Mouse (Mus musculus) forebrain, embryonic 11.5 days (tissue): ENCODE data around the gene App. TPM values are rescaled to one million over a fixed set of nuclear protein-coding genes. Genes with fewer than 3 reads are reported as not detected.

Experiments
- ATAC-seq: fragments of 200-750 bp; cut with Nextera tagmentation; replicated peaks from 2 replicates; pipeline ENCODE4 v1.8.0; 2017; ENCODE audit warnings: moderate TSS enrichment; ENCODE audit not compliant: low FRiP score
- DNase-seq: peaks from one replicate; pipeline ENCODE4 v3.0.0-alpha.2; 2017; ENCODE audit warnings: low spot score
- H3K27ac ChIP-seq: fragments of 300-500 bp; sonication (generic); 2 replicates; pipeline ENCODE4 v1.5.1; 2014; ENCODE audit warnings: low read depth, low read length
- H3K27me3 ChIP-seq: fragments of 300-500 bp; sonication (generic); 2 replicates; pipeline ENCODE4 v1.6.1; 2014; ENCODE audit warnings: mild to moderate bottlenecking, low read length, mixed read lengths; ENCODE audit not compliant: control insufficient read depth, insufficient read depth
- H3K36me3 ChIP-seq: fragments of 300-500 bp; sonication (generic); 2 replicates; pipeline ENCODE4 v1.6.1; 2014; ENCODE audit warnings: mild to moderate bottlenecking, low read length, moderate library complexity, mixed read lengths; ENCODE audit not compliant: control insufficient read depth, insufficient read depth
- H3K4me1 ChIP-seq: fragments of 300-500 bp; sonication (generic); replicated peaks from 2 replicates; pipeline ENCODE4 v1.6.1; 2014; ENCODE audit warnings: low read length, mixed read lengths; ENCODE audit not compliant: control insufficient read depth, insufficient read depth
- H3K4me2 ChIP-seq: fragments of 300-500 bp; sonication (generic); 2 replicates; pipeline ENCODE4 v1.6.1; 2014; ENCODE audit warnings: low read depth, mild to moderate bottlenecking, low read length, moderate library complexity, mixed read lengths; ENCODE audit not compliant: severe bottlenecking
- H3K4me3 ChIP-seq: fragments of 300-500 bp; sonication (generic); 2 replicates; pipeline ENCODE4 v1.5.1; 2014; ENCODE audit warnings: low read depth, low read length
- H3K9ac ChIP-seq: fragments of 300-500 bp; sonication (generic); 2 replicates; pipeline ENCODE4 v1.6.1; 2014; ENCODE audit warnings: low read length
- H3K9me3 ChIP-seq: fragments of 300-500 bp; sonication (generic); 2 replicates; pipeline ENCODE4 v1.6.1; 2016; ENCODE audit warnings: low read length, mixed read lengths; ENCODE audit not compliant: control insufficient read depth
- WGBS: fragments of 180-500 bp; shearing (Covaris S2); extraction: QIAGEN DNeasy Blood & Tissue Kit; methylation state at CpG from one replicate; pipeline ENCODE4 v1.1.7; 2014; 5-methylcytosine and 5-hydroxymethylcytosine counted together
- polyA plus RNA-seq: library from polyadenylated mRNA; unstranded; fragments of >200 nt; fragmentation: Nextera tagmentation; extraction: Ambion mirVana; gene quantifications from 2 replicates; pipeline ENCODE4 v1.2.1, GENCODE M21; 2014

Gene App
- polyA plus RNA-seq, 1 experiment from 2014 or later: 134 TPM

- Histone ChIP-seq H3K4me3 (no peak overlapping the region), H3K9me3 (no peaks in the 10 kb centered on the region), H3K27me3 (no peaks in the 10 kb centered on the region), H3K4me2 (no peak overlapping the region), H3K9ac (no peak overlapping the region), H3K4me1 (peaks cover under 1% of the 10 kb centered on the region; the same call in 1 of the 2 replicates), H3K27ac (no peak overlapping the region), H3K36me3 (no peaks in the 10 kb centered on the region)
- ATAC-seq (no peak), DNase-seq (no peak)
- WGBS: 75% methylated on average over 6 of the region's 6 CpGs
These were observed 87.7 kb downstream of the App start for GRCm38 (mm10) chr16:85085902-85086301.

- Histone ChIP-seq H3K36me3 (no peaks in the 10 kb centered on the region), H3K27me3 (no peaks in the 10 kb centered on the region), H3K9ac (no peak overlapping the region), H3K9me3 (no peaks in the 10 kb centered on the region), H3K27ac (no peak overlapping the region), H3K4me3 (no peak overlapping the region), H3K4me1 (no peaks in the 10 kb centered on the region), H3K4me2 (no peak overlapping the region)
- no peak for DNase-seq
- ATAC-seq: no peak
- 81% methylated on average over 1 of the region's 1 CpGs for WGBS
These were observed 89.4 kb downstream of the App start for GRCm38 (mm10) chr16:85084152-85084551.

GRCm38 (mm10) chr16:85075330-85075729 is 98.2 kb downstream of the App start:
- DNase-seq (no peak), ATAC-seq (no peak)
- 84% methylated on average over 2 of the region's 2 CpGs for WGBS
- no peak overlapping the region for H3K9ac ChIP-seq
- no peaks in the 10 kb centered on the region for H3K9me3 ChIP-seq
- no peaks in the 10 kb centered on the region; the same call in 1 of the 2 replicates for H3K36me3 ChIP-seq
- H3K27ac ChIP-seq: no peak overlapping the region
- H3K4me2 ChIP-seq: no peak overlapping the region
- H3K4me3 ChIP-seq: no peak overlapping the region
- H3K4me1 ChIP-seq: no peaks in the 10 kb centered on the region
- H3K27me3 ChIP-seq: no peaks in the 10 kb centered on the region

GRCm38 (mm10) chr16:85074889-85075288 is 98.7 kb downstream of the App start:
- ATAC-seq: no peak
- 88% methylated on average over 6 of the region's 6 CpGs for WGBS

GRCm38 (mm10) chr16:85072624-85073023 is 100.9 kb downstream of the App start:
- no peaks in the 10 kb centered on the region for H3K27me3 ChIP-seq
- no peak overlapping the region for H3K4me2 ChIP-seq
- H3K27ac ChIP-seq: no peak overlapping the region
- WGBS: 80% methylated on average over 12 of the region's 12 CpGs
- H3K4me3 ChIP-seq: no peak overlapping the region
- H3K4me1 ChIP-seq: no peaks in the 10 kb centered on the region
- no peaks in the 10 kb centered on the region; the same call in 1 of the 2 replicates for H3K36me3 ChIP-seq
- no peaks in the 10 kb centered on the region for H3K9me3 ChIP-seq
- DNase-seq: no peak
- H3K9ac ChIP-seq: no peak overlapping the region
- ATAC-seq: no peak

More at GRCm38 (mm10) chr16:85074889-85075288, 98.7 kb downstream of the App start:
- Histone ChIP-seq H3K9ac (no peak overlapping the region), H3K4me1 (no peaks in the 10 kb centered on the region), H3K27ac (no peak overlapping the region), H3K27me3 (no peaks in the 10 kb centered on the region), H3K4me3 (no peak overlapping the region), H3K9me3 (no peaks in the 10 kb centered on the region), H3K4me2 (no peak overlapping the region), H3K36me3 (no peaks in the 10 kb centered on the region; the same call in 1 of the 2 replicates)
- DNase-seq: no peak

GRCm38 (mm10) chr16:85071791-85072190 is 101.8 kb downstream of the App start:
- Histone ChIP-seq H3K4me2 (no peak overlapping the region), H3K27ac (no peak overlapping the region), H3K9me3 (no peaks in the 10 kb centered on the region), H3K27me3 (no peaks in the 10 kb centered on the region), H3K36me3 (no peaks in the 10 kb centered on the region; the same call in 1 of the 2 replicates), H3K4me3 (no peak overlapping the region), H3K9ac (no peak overlapping the region), H3K4me1 (no peaks in the 10 kb centered on the region)
- ATAC-seq (no peak), DNase-seq (no peak)
- WGBS: 96% methylated on average over 12 of the region's 12 CpGs

GRCm38 (mm10) chr16:85071248-85071647 is 102.3 kb downstream of the App start:
- 94% methylated on average over 1 of the region's 1 CpGs for WGBS
- no peak overlapping the region for H3K4me3 ChIP-seq
- no peaks in the 10 kb centered on the region for H3K9me3 ChIP-seq
- no peak for ATAC-seq
- H3K36me3 ChIP-seq: no peaks in the 10 kb centered on the region
- H3K27ac ChIP-seq: no peak overlapping the region
- H3K4me2 ChIP-seq: no peak overlapping the region
- H3K4me1 ChIP-seq: no peaks in the 10 kb centered on the region
- DNase-seq: no peak
- H3K9ac ChIP-seq: no peak overlapping the region
- no peaks in the 10 kb centered on the region for H3K27me3 ChIP-seq

GRCm38 (mm10) chr16:85067254-85067893 is 106.2 kb downstream of the App start:
- Histone ChIP-seq H3K4me1 (no peaks in the 10 kb centered on the region), H3K27ac (no peak overlapping the region), H3K36me3 (no peaks in the 10 kb centered on the region), H3K9me3 (no peaks in the 10 kb centered on the region), H3K9ac (no peak overlapping the region), H3K27me3 (no peaks in the 10 kb centered on the region), H3K4me3 (no peak overlapping the region), H3K4me2 (no peak overlapping the region)
- ATAC-seq: no peak
- WGBS: 95% methylated on average over 13 of the region's 13 CpGs
- no peak for DNase-seq

GRCm38 (mm10) chr16:85066227-85066626 is 107.3 kb downstream of the App start:
- WGBS: 96% methylated on average over 11 of the region's 11 CpGs
- H3K4me2 ChIP-seq: no peak overlapping the region
- DNase-seq: no peak
- no peak overlapping the region for H3K9ac ChIP-seq
- H3K27ac ChIP-seq: no peak overlapping the region
- H3K9me3 ChIP-seq: no peaks in the 10 kb centered on the region; the same call in 1 of the 2 replicates
- H3K36me3 ChIP-seq: no peaks in the 10 kb centered on the region; the same call in 1 of the 2 replicates
- no peak for ATAC-seq
- no peaks in the 10 kb centered on the region for H3K27me3 ChIP-seq
- no peaks in the 10 kb centered on the region for H3K4me1 ChIP-seq
- H3K4me3 ChIP-seq: no peak overlapping the region
